ENCODE assay signal across 28 mouse cellular contexts in genomic region chr11:17842642-17843041, GRCm38 (mm10).
"Had no signal": no experiment of that assay in that cellular context is flagged by ENCODE, and none has a peak within 500 bp of the region (broad histone marks: within the 10 kb centered on the region; RNA-seq: fewer than 3 reads in every experiment).

No protein-coding gene starts in this region.

- H3K27ac ChIP-seq: limb, embryonic 10.5 days; limb, embryonic 12.5 days; limb, embryonic 13.5 days; limb, embryonic 15.5 days; liver, embryonic 12.5 days; liver, embryonic 13.5 days; liver, embryonic 14.5 days; liver, embryonic 15.5 days; lung, embryonic 15.5 days; macrophage; midbrain, embryonic 10.5 days; midbrain, embryonic 12.5 days; midbrain, embryonic 13.5 days; midbrain, embryonic 15.5 days; neural tube, embryonic 12.5 days had no signal

- H3K4me3 ChIP-seq: limb, embryonic 10.5 days; limb, embryonic 12.5 days; limb, embryonic 13.5 days; limb, embryonic 15.5 days; liver, embryonic 12.5 days; liver, embryonic 13.5 days; liver, embryonic 15.5 days; lung, embryonic 15.5 days; megakaryocyte, embryonic 14.5 days; midbrain, embryonic 10.5 days; midbrain, embryonic 12.5 days; midbrain, embryonic 13.5 days; midbrain, embryonic 15.5 days; myocyte; neural tube, embryonic 12.5 days had no signal

- DNase-seq: left cerebral cortex, postnatal 4 days; liver; liver, embryonic 13.5 days; liver, postnatal 0 days; lung, adult 18-20 months; lung, adult 2 months; lung, embryonic 14.5 days; lung, postnatal 10 days; lung, postnatal 14 days; lung, postnatal 36 days; lung, postnatal 4 days; midbrain, embryonic 14.5 days had no signal
